Mouse (Mus musculus): ENCODE measurements at regions not wholly inside any gene's neighbourhood (a gene's known extent, or its start where the extent isn't known, plus 50 kb on each side); places are given as distances from the start of the nearest gene placed in this dataset.

GRCm38 (mm10) chr9:90838184-90838926, 523.9 kb upstream of the Zic4 start:
- no peak for TF ChIP-seq MAX (IDR thresholded peaks at IDR 0.05; ENCODE audit: low read depth)
- no peak for TF ChIP-seq POLR2A (IDR thresholded peaks at IDR 0.05; ENCODE audit: insufficient read length, low read depth)
- no peak for TF ChIP-seq USF1 (IDR thresholded peaks at IDR 0.05; ENCODE audit: low read depth)
- TF ChIP-seq POLR2AphosphoS2 (IDR thresholded peaks at IDR 0.05; ENCODE audit: insufficient read length, low read depth), result no peak
- no peak for TF ChIP-seq E2F4 (IDR thresholded peaks at IDR 0.05; ENCODE audit: insufficient read depth)
- no peak for TF ChIP-seq MYOG (IDR thresholded peaks at IDR 0.05; ENCODE audit: control insufficient read depth in 1 of 3, insufficient read depth in 1 of 3, insufficient read length in 2 of 3, low read depth in 2 of 3)
- TF ChIP-seq MYOD1 (IDR thresholded peaks at IDR 0.05; ENCODE audit: control insufficient read depth in 1 of 3, insufficient read length in 2 of 3, low read depth in 2 of 3), result no peak
- no peak for TF ChIP-seq REST (IDR thresholded peaks at IDR 0.05; ENCODE audit: insufficient read depth, insufficient read length)
- no peak for TF ChIP-seq TCF12 (IDR thresholded peaks at IDR 0.05; ENCODE audit: insufficient read depth, poor library complexity, severe bottlenecking)
- TF ChIP-seq CEBPB (IDR thresholded peaks at IDR 0.05; ENCODE audit: insufficient read depth, poor library complexity, severe bottlenecking), result no peak
- no peak for TF ChIP-seq SRF (IDR thresholded peaks at IDR 0.05; ENCODE audit: control insufficient read depth, insufficient read length, low read depth)
